Mouse (Mus musculus): ENCODE results near the gene Spert. TPM values are rescaled to one million over a fixed set of nuclear protein-coding genes. Genes with fewer than 3 reads are reported as not detected.
A peak's percentile ranks its signal among the peaks of the same experiment; 100 is the strongest.

The Spert gene
- not detected in 2 replicates for polyA plus RNA-seq (2014; fragmentation: Nextera tagmentation; extraction: Ambion mirVana)

GRCm38 (mm10) chr14:75592978-75593377 lies at the start of gene Spert:
Gene Spert (minus strand): TSS chr14:75593116.
- no peak within 1 kb of the TSS for H3K9ac ChIP-seq (ENCODE audit: low read depth, low read length)
- no peaks in the 10 kb centered on the region for H3K36me3 ChIP-seq (ENCODE audit: control insufficient read depth, insufficient read depth, low read length)
- H3K27ac ChIP-seq (ENCODE audit: low read depth, low read length), result no peak within 1 kb of the TSS
- no peaks in the 10 kb centered on the region for H3K4me1 ChIP-seq (replicated peaks; ENCODE audit: control insufficient read depth, insufficient read depth, low read length)
- whole genome bisulfite sequencing, result 61% methylated on average over 3 of the region's 3 CpGs
- no peaks in the 10 kb centered on the region for H3K9me3 ChIP-seq (ENCODE audit: control insufficient read depth, low read length)
- ATAC-seq (replicated peaks; ENCODE audit: low FRiP score) (no peak), DNase-seq (ENCODE audit: low spot score) (no peak)
- no peaks in the 10 kb centered on the region for H3K27me3 ChIP-seq (replicated peaks; ENCODE audit: control insufficient read depth, insufficient read depth, low read length)
- no peak within 1 kb of the TSS for H3K4me2 ChIP-seq
- H3K4me3 ChIP-seq (ENCODE audit: low read depth, low read length), result no peak within 1 kb of the TSS

DNA sequence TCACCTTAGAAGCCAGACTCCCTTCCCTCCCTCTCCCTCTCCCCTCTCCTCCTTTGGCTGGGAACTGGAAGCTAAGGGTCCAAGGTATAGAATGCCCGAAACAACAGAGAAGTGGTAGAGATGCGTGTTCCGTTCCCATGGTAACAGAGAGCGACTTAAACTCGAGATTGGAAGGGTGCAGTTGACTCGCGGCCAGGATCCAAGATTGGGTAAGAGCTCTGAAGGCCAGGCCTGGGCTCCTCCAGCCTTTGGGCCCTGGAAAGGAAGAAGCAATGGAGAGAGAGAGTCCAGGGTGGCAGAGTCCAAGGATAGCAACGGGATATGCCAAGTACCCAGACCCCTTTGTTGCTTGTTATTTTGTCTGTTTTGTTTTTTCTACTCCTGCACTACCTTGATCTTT lies 49.2 kb upstream of the Spert start, which contains the start of gene Erich6b:
TSS of gene Erich6b (plus strand) at position 180 of the 400 bp plus-strand sequence.
- Histone ChIP-seq H3K36me3 (ENCODE audit: control insufficient read depth, insufficient read depth, low read length) (no peaks in the 10 kb centered on the region), H3K27me3 (replicated peaks; ENCODE audit: control insufficient read depth, insufficient read depth, low read length) (no peaks in the 10 kb centered on the region), H3K27ac (ENCODE audit: low read depth, low read length) (no peak within 1 kb of the TSS), H3K4me2 (no peak within 1 kb of the TSS), H3K9me3 (ENCODE audit: control insufficient read depth, low read length) (no peaks in the 10 kb centered on the region), H3K4me3 (ENCODE audit: low read depth, low read length) (no peak within 1 kb of the TSS), H3K9ac (ENCODE audit: low read depth, low read length) (no peak within 1 kb of the TSS), H3K4me1 (replicated peaks; ENCODE audit: control insufficient read depth, insufficient read depth, low read length) (no peaks in the 10 kb centered on the region)
- DNase-seq (ENCODE audit: low spot score) (no peak), ATAC-seq (replicated peaks; ENCODE audit: low FRiP score) (no peak)
- WGBS, result 80% methylated on average over 8 of the region's 8 CpGs

DNA sequence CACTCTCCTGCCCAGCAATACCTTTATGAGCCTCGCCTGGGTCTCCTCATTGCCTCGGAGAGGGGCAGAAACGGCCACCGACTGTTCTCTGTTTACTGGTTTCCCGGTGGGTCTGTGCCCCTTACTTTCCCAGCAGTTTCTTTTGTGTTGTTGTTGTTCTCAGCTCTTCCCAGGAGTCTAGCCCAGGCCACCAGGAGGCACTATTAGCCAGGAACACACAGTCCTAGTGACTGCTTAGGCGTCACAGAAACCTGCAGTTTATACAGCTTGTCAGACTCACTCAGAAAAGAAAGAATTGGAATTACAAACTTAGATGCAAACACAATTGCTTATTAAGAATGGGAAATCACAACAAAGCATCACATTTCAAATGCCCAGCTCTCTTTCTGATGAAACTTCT lies 48.5 kb upstream of the Spert start:
- 61% methylated on average over 6 of the region's 6 CpGs for WGBS
- no peaks in the 10 kb centered on the region for H3K36me3 ChIP-seq (ENCODE audit: control insufficient read depth, insufficient read depth, low read length)
- H3K9ac ChIP-seq (ENCODE audit: low read depth, low read length), result no peak overlapping the region
- DNase-seq (ENCODE audit: low spot score) (no peak), ATAC-seq (replicated peaks; ENCODE audit: low FRiP score) (no peak)
- no peaks in the 10 kb centered on the region for H3K9me3 ChIP-seq (ENCODE audit: control insufficient read depth, low read length)
- H3K27ac ChIP-seq (ENCODE audit: low read depth, low read length), result no peak overlapping the region
- no peaks in the 10 kb centered on the region for H3K4me1 ChIP-seq (replicated peaks; ENCODE audit: control insufficient read depth, insufficient read depth, low read length)
- no peak overlapping the region for H3K4me3 ChIP-seq (ENCODE audit: low read depth, low read length)
- H3K4me2 ChIP-seq, result no peak overlapping the region
- no peaks in the 10 kb centered on the region for H3K27me3 ChIP-seq (replicated peaks; ENCODE audit: control insufficient read depth, insufficient read depth, low read length)

DNA sequence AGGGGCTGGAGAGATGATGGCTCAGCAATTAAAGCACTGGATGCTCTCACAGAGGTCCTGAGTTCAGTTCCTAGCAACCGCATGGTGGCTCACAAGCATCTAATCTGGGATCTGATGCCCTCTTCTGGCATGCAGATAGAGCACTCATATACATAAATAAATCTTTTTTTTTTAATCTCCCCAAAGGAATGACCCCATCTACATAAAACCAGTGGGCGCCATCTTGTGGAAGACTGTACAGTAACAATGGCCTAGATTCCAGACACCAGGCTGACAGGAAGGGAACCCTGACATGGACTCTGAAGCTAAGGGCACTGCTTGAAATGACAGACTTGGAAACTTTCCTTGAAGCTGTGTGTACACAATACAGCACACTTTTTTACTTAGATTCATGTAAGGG lies 47.9 kb upstream of the Spert start:
- 75% methylated on average over 2 of the region's 2 CpGs for WGBS
- no peaks in the 10 kb centered on the region for H3K4me1 ChIP-seq (replicated peaks; ENCODE audit: control insufficient read depth, insufficient read depth, low read length)

DNA sequence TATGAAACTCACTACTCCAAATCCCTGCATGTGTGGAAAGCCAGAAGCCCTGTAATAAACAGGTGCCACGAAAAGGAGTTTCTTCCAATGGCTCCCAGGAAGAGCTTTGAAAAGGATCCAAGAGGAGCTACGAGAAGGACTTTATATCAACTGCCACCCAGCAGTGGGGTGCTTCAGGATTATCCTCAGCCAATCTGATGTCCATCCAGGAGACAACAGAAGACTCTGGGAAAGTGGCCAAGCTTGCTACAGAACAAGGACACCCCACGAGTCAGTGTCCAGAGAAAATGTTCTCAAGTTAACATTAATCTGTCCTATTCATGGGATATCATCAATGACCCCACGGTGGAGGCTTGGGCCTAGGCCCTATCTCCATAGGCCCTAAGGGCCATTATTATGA lies 44.7 kb upstream of the Spert start:
- 65% methylated on average over 4 of the region's 4 CpGs for WGBS
- no peak for ATAC-seq (replicated peaks; ENCODE audit: low FRiP score)

More for the DNA sequence above, 47.9 kb upstream of the Spert start:
- Histone ChIP-seq H3K36me3 (ENCODE audit: control insufficient read depth, insufficient read depth, low read length) (no peaks in the 10 kb centered on the region), H3K4me2 (no peak overlapping the region), H3K9ac (ENCODE audit: low read depth, low read length) (no peak overlapping the region), H3K4me3 (ENCODE audit: low read depth, low read length) (no peak overlapping the region), H3K27ac (ENCODE audit: low read depth, low read length) (no peak overlapping the region), H3K9me3 (ENCODE audit: control insufficient read depth, low read length) (no peaks in the 10 kb centered on the region), H3K27me3 (replicated peaks; ENCODE audit: control insufficient read depth, insufficient read depth, low read length) (no peaks in the 10 kb centered on the region)
- DNase-seq (ENCODE audit: low spot score) (no peak), ATAC-seq (replicated peaks; ENCODE audit: low FRiP score) (no peak)

GRCm38 (mm10) chr14:75636107-75636506 lies 43.2 kb upstream of the Spert start:
- DNase-seq (ENCODE audit: low spot score) (no peak), ATAC-seq (replicated peaks; ENCODE audit: low FRiP score) (no peak)
- H3K9ac ChIP-seq (ENCODE audit: low read depth, low read length), result no peak overlapping the region
- no peaks in the 10 kb centered on the region for H3K4me1 ChIP-seq (replicated peaks; ENCODE audit: control insufficient read depth, insufficient read depth, low read length)
- H3K9me3 ChIP-seq (ENCODE audit: control insufficient read depth, low read length), result no peaks in the 10 kb centered on the region
- WGBS, result 67% methylated on average over 7 of the region's 7 CpGs
- no peak overlapping the region for H3K4me2 ChIP-seq
- no peak overlapping the region for H3K27ac ChIP-seq (ENCODE audit: low read depth, low read length)
- no peak overlapping the region for H3K4me3 ChIP-seq (ENCODE audit: low read depth, low read length)
- H3K36me3 ChIP-seq (ENCODE audit: control insufficient read depth, insufficient read depth, low read length), result no peaks in the 10 kb centered on the region
- H3K27me3 ChIP-seq (replicated peaks; ENCODE audit: control insufficient read depth, insufficient read depth, low read length), result no peaks in the 10 kb centered on the region

More for the DNA sequence above, 44.7 kb upstream of the Spert start:
- no peaks in the 10 kb centered on the region for H3K9me3 ChIP-seq (ENCODE audit: control insufficient read depth, low read length)
- no peak for DNase-seq (ENCODE audit: low spot score)
- no peaks in the 10 kb centered on the region for H3K27me3 ChIP-seq (replicated peaks; ENCODE audit: control insufficient read depth, insufficient read depth, low read length)
- no peaks in the 10 kb centered on the region for H3K4me1 ChIP-seq (replicated peaks; ENCODE audit: control insufficient read depth, insufficient read depth, low read length)
- H3K9ac ChIP-seq (ENCODE audit: low read depth, low read length), result no peak overlapping the region
- no peak overlapping the region for H3K27ac ChIP-seq (ENCODE audit: low read depth, low read length)
- H3K4me2 ChIP-seq, result no peak overlapping the region
- no peak overlapping the region for H3K4me3 ChIP-seq (ENCODE audit: low read depth, low read length)
- H3K36me3 ChIP-seq (ENCODE audit: control insufficient read depth, insufficient read depth, low read length), result no peaks in the 10 kb centered on the region

GRCm38 (mm10) chr14:75635350-75635749 lies 42.4 kb upstream of the Spert start:
- WGBS, result 81% methylated on average over 12 of the region's 12 CpGs
- no peaks in the 10 kb centered on the region for H3K9me3 ChIP-seq (ENCODE audit: control insufficient read depth, low read length)
- no peak for ATAC-seq (replicated peaks; ENCODE audit: low FRiP score)

GRCm38 (mm10) chr14:75628870-75629269 lies 36.0 kb upstream of the Spert start:
- ATAC-seq (replicated peaks; ENCODE audit: low FRiP score) (no peak), DNase-seq (ENCODE audit: low spot score) (no peak)
- Histone ChIP-seq H3K4me3 (ENCODE audit: low read depth, low read length) (no peak overlapping the region), H3K9me3 (ENCODE audit: control insufficient read depth, low read length) (no peaks in the 10 kb centered on the region), H3K9ac (ENCODE audit: low read depth, low read length) (no peak overlapping the region), H3K36me3 (ENCODE audit: control insufficient read depth, insufficient read depth, low read length) (no peaks in the 10 kb centered on the region), H3K4me2 (peak overlapping the region; percentile 35; the same call in 1 of the 2 replicates), H3K4me1 (replicated peaks; ENCODE audit: control insufficient read depth, insufficient read depth, low read length) (no peaks in the 10 kb centered on the region), H3K27me3 (replicated peaks; ENCODE audit: control insufficient read depth, insufficient read depth, low read length) (no peaks in the 10 kb centered on the region), H3K27ac (ENCODE audit: low read depth, low read length) (no peak overlapping the region)
- WGBS, result 46% methylated on average over 8 of the region's 8 CpGs

More at GRCm38 (mm10) chr14:75635350-75635749, 42.4 kb upstream of the Spert start:
- no peaks in the 10 kb centered on the region for H3K4me1 ChIP-seq (replicated peaks; ENCODE audit: control insufficient read depth, insufficient read depth, low read length)
- no peaks in the 10 kb centered on the region for H3K36me3 ChIP-seq (ENCODE audit: control insufficient read depth, insufficient read depth, low read length)
- H3K9ac ChIP-seq (ENCODE audit: low read depth, low read length), result no peak overlapping the region
- H3K27ac ChIP-seq (ENCODE audit: low read depth, low read length), result no peak overlapping the region
- H3K4me3 ChIP-seq (ENCODE audit: low read depth, low read length), result no peak overlapping the region
- DNase-seq (ENCODE audit: low spot score), result no peak
- no peaks in the 10 kb centered on the region for H3K27me3 ChIP-seq (replicated peaks; ENCODE audit: control insufficient read depth, insufficient read depth, low read length)
- no peak overlapping the region for H3K4me2 ChIP-seq

GRCm38 (mm10) chr14:75622984-75623383 lies 30.1 kb upstream of the Spert start:
- no peaks in the 10 kb centered on the region for H3K9me3 ChIP-seq (ENCODE audit: control insufficient read depth, low read length)
- H3K4me2 ChIP-seq, result no peak overlapping the region
- no peaks in the 10 kb centered on the region for H3K27me3 ChIP-seq (replicated peaks; ENCODE audit: control insufficient read depth, insufficient read depth, low read length)
- no peak overlapping the region for H3K27ac ChIP-seq (ENCODE audit: low read depth, low read length)
- no peak for DNase-seq (ENCODE audit: low spot score)
- no peaks in the 10 kb centered on the region for H3K36me3 ChIP-seq (ENCODE audit: control insufficient read depth, insufficient read depth, low read length)
- H3K9ac ChIP-seq (ENCODE audit: low read depth, low read length), result no peak overlapping the region
- no peak for ATAC-seq (replicated peaks; ENCODE audit: low FRiP score)
- WGBS, result 72% methylated on average over 7 of the region's 7 CpGs
- H3K4me3 ChIP-seq (ENCODE audit: low read depth, low read length), result no peak overlapping the region
- H3K4me1 ChIP-seq (replicated peaks; ENCODE audit: control insufficient read depth, insufficient read depth, low read length), result no peaks in the 10 kb centered on the region

Measured in liver, embryonic 11.5 days (tissue).